Mouse (Mus musculus): ENCODE data around the gene Ctdnep1.

DNA sequence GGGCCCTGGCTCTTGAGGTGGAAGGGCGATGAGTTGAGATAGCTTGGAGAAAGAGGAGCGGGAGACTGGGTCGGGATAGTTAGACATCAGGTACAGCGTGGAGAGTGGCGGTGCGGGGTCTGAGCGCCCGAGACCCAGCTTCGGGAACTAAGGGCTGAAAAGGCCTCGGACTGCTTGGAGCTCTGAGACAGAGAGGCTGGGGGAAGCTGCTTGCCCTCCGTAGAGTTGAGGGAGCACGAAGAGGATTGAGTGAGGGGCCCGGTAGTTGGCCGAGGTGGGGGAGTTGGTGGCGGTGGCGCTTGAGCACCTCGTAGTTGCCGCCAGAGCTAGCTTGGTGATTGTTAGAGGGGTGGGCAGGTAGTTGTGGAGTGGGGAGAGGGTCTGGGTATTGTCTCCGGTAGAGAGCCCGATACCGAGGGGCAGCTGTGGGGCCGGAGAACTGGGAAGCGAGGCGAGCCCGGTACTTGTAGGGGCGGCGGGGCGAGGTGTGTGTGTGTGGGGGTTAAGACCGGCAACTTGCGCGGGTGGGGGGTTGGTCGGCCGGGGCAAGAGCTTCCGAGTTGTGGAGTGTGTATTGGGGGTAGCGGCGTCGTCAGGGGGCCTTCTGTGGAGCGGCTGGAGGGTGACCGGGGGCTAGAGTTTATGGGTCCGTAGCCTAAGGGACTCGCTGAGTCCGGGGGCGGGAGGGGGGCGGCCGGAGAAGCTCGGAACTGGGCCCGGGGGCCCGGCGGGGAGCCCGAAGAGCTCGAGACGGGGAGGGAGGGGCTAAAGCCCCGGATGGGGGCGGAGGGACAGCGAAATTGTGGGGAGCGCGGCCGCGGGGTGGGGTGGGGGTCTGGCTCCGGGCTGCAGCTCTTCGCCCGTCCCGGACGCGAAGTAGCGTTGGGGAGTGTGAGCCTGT, 15.5 kb downstream of the Ctdnep1 start:
- TF ChIP-seq CTCF (IDR thresholded peaks at IDR 0.05; ENCODE audit: low read depth, low read length) (no peak), POLR2A (IDR thresholded peaks at IDR 0.05; ENCODE audit: borderline replicate concordance, low read depth, low read length) (no peak)
